Mouse (Mus musculus) CH12.LX (cell line): ENCODE measurements around the gene Rybp. TPM values are rescaled to one million over a fixed set of nuclear protein-coding genes. Genes with fewer than 3 reads are reported as not detected.

ENCODE experiments used
- DNase-seq: peaks from one replicate; pipeline ENCODE4 v3.0.0-alpha.2; 2013; ENCODE audit errors: extremely low read depth
- H3K27ac ChIP-seq: 2 replicates; pipeline ENCODE4 v1.5.1; 2012; ENCODE audit warnings: low read depth, mild to moderate bottlenecking, control low read depth, moderate library complexity; ENCODE audit not compliant: insufficient read depth
- H3K27me3 ChIP-seq: replicated peaks from 2 replicates; pipeline ENCODE3; 2012; ENCODE audit warnings: inconsistent platforms
- H3K36me3 ChIP-seq, 2 experiments: replicated peaks in 1 of 2; 2 replicates each; pipeline versions ENCODE3 to v1.6.1; 2012; ENCODE audit warnings: inconsistent platforms in 1 of 2, low read length in 1 of 2, mild to moderate bottlenecking in 1 of 2, mixed read lengths in 1 of 2, moderate library complexity in 1 of 2; ENCODE audit not compliant: control insufficient read depth in 1 of 2, insufficient read depth in 1 of 2
- H3K4me1 ChIP-seq, 2 experiments: 2 replicates each; pipeline ENCODE4 v1.6.1; 2012; ENCODE audit warnings: inconsistent platforms in 1 of 2, moderate library complexity in 1 of 2; ENCODE audit not compliant: insufficient read depth in 2 of 2, control insufficient read depth in 1 of 2
- H3K4me2 ChIP-seq: 2 replicates; pipeline ENCODE4 v1.6.1; 2012; ENCODE audit warnings: low read depth, mild to moderate bottlenecking, control low read depth; ENCODE audit not compliant: poor library complexity, insufficient read depth, severe bottlenecking
- H3K4me3 ChIP-seq, 3 experiments: fragments of 150-350 bp in 1 of 3; sonication (generic) in 1 of 3; replicated peaks in 1 of 3; 2 replicates each; pipeline versions ENCODE3 to v1.5.1; 2011 to 2012; ENCODE audit warnings: low read depth in 2 of 3, low read length in 2 of 3, mild to moderate bottlenecking in 2 of 3, moderate library complexity in 2 of 3, control low read depth in 1 of 3, improper control_type of control experiment in 1 of 3, inconsistent platforms in 1 of 3, mixed read lengths in 1 of 3; ENCODE audit not compliant: poor library complexity in 1 of 3
- H3K79me2 ChIP-seq: replicated peaks from 2 replicates; pipeline ENCODE4 v1.6.1; 2012; ENCODE audit warnings: mild to moderate bottlenecking, moderate library complexity; ENCODE audit not compliant: control insufficient read depth, poor library complexity, insufficient read depth, severe bottlenecking; ENCODE audit errors: extremely low read depth
- H3K9ac ChIP-seq: 2 replicates; pipeline ENCODE4 v1.6.1; 2012; ENCODE audit warnings: low read depth, mild to moderate bottlenecking, control low read depth, moderate library complexity; ENCODE audit not compliant: insufficient read depth
- H3K9me3 ChIP-seq: replicated peaks from 2 replicates; pipeline ENCODE3; 2012; ENCODE audit warnings: low read length, inconsistent platforms, mixed read lengths
- BHLHE40 ChIP-seq: IDR thresholded peaks from 2 replicates; pipeline ENCODE4 v1.6.1; 2011; ENCODE audit warnings: mild to moderate bottlenecking, low read depth, low read length, improper control_type of control experiment
- CHD2 ChIP-seq: IDR thresholded peaks from 2 replicates; pipeline ENCODE4 v1.6.1; 2011; ENCODE audit warnings: low read length, improper control_type of control experiment
- E2F4 ChIP-seq: IDR thresholded peaks from 2 replicates; pipeline ENCODE4 v1.6.1; 2011; ENCODE audit warnings: low read depth, low read length, improper control_type of control experiment; ENCODE audit not compliant: insufficient replicate concordance
- ETS1 ChIP-seq: conservative IDR thresholded peaks from 2 replicates; pipeline ENCODE4 v1.6.1; 2012; ENCODE audit warnings: low read depth, mild to moderate bottlenecking, inconsistent platforms, low read length, improper control_type of control experiment, moderate library complexity
- GABPA ChIP-seq: IDR thresholded peaks from 2 replicates; pipeline ENCODE4 v1.6.1; 2012; ENCODE audit warnings: low read depth, low read length, improper control_type of control experiment, inconsistent platforms; ENCODE audit not compliant: insufficient replicate concordance
- HCFC1 ChIP-seq: IDR thresholded peaks from 2 replicates; pipeline ENCODE4 v1.6.1; 2012; ENCODE audit warnings: low read depth, mild to moderate bottlenecking, inconsistent platforms, low read length, improper control_type of control experiment
- JUN ChIP-seq: IDR thresholded peaks from 2 replicates; pipeline ENCODE4 v1.6.1; 2011; ENCODE audit warnings: low read depth, mild to moderate bottlenecking, low read length, improper control_type of control experiment, moderate library complexity; ENCODE audit not compliant: insufficient read depth
- JUND ChIP-seq: conservative IDR thresholded peaks from 2 replicates; pipeline ENCODE4 v1.6.1; 2011; ENCODE audit warnings: low read depth, low read length, improper control_type of control experiment
- KAT2A ChIP-seq: IDR thresholded peaks from 2 replicates; pipeline ENCODE4 v1.6.1; 2012; ENCODE audit warnings: low read length, improper control_type of control experiment, inconsistent platforms; ENCODE audit not compliant: insufficient replicate concordance
- MAFK ChIP-seq: IDR thresholded peaks from 2 replicates; pipeline ENCODE4 v1.6.1; 2011; ENCODE audit warnings: low read length, improper control_type of control experiment; ENCODE audit not compliant: insufficient replicate concordance
- MEF2A ChIP-seq: IDR thresholded peaks from 2 replicates; pipeline ENCODE4 v1.6.1; 2014; ENCODE audit warnings: low read depth, mild to moderate bottlenecking, inconsistent platforms, low read length, improper control_type of control experiment, borderline replicate concordance
- MXI1 ChIP-seq: IDR thresholded peaks from 2 replicates; pipeline ENCODE4 v1.6.1; 2011; ENCODE audit warnings: mild to moderate bottlenecking, low read depth, low read length, improper control_type of control experiment
- MYC ChIP-seq: IDR thresholded peaks from 2 replicates; pipeline ENCODE4 v1.6.1; 2011; ENCODE audit warnings: low read depth, mild to moderate bottlenecking, improper control_type of control experiment, low read length
- NELFE ChIP-seq: IDR thresholded peaks from 2 replicates; pipeline ENCODE4 v1.6.1; 2011; ENCODE audit warnings: low read depth, low read length, improper control_type of control experiment
- NRF1 ChIP-seq: IDR thresholded peaks from 2 replicates; pipeline ENCODE4 v1.6.1; 2014; ENCODE audit warnings: low read depth, mild to moderate bottlenecking, inconsistent platforms, low read length, improper control_type of control experiment, moderate library complexity
- POLR2AphosphoS2 ChIP-seq: IDR thresholded peaks from 2 replicates; pipeline ENCODE4 v1.6.1; 2011; ENCODE audit warnings: low read depth, low read length, improper control_type of control experiment
- SIN3A ChIP-seq: IDR thresholded peaks from 2 replicates; pipeline ENCODE4 v1.6.1; 2012; ENCODE audit warnings: low read length, improper control_type of control experiment, inconsistent platforms
- SMC3 ChIP-seq: IDR thresholded peaks from 2 replicates; pipeline ENCODE4 v1.6.1; 2011; ENCODE audit warnings: low read depth, low read length, improper control_type of control experiment
- TBP ChIP-seq: conservative IDR thresholded peaks from 2 replicates; pipeline ENCODE4 v1.6.1; 2011; ENCODE audit warnings: low read depth, low read length, improper control_type of control experiment
- TCF12 ChIP-seq: IDR thresholded peaks from 2 replicates; pipeline ENCODE4 v1.6.1; 2014; ENCODE audit warnings: low read depth, mild to moderate bottlenecking, inconsistent platforms, low read length, improper control_type of control experiment
- USF2 ChIP-seq: conservative IDR thresholded peaks from 2 replicates; pipeline ENCODE4 v1.6.1; 2011; ENCODE audit warnings: low read depth, low read length, improper control_type of control experiment
- ZMIZ1 ChIP-seq: IDR thresholded peaks from 2 replicates; pipeline ENCODE4 v1.6.1; 2012; ENCODE audit warnings: low read depth, mild to moderate bottlenecking, inconsistent platforms, low read length, improper control_type of control experiment
- ZNF384 ChIP-seq: IDR thresholded peaks from 2 replicates; pipeline ENCODE4 v1.6.1; 2012; ENCODE audit warnings: low read depth, low read length, improper control_type of control experiment, inconsistent platforms
- dilution Hi-C: fragments of 300-500 bp; cut with MboI; formaldehyde crosslinking; loops from 2 replicates; pipeline ENCODE4 v1.14.3; 2020; ENCODE audit warnings: low sequenced_read_pairs; ENCODE audit not compliant: extremely low pct_unique_long_range_greater_than_20kb, extremely low pct_ligation_motif_present
- in situ Hi-C: fragments of 300-500 bp; cut with MboI; formaldehyde crosslinking; loops from 3 replicates; pipeline ENCODE4 v1.14.3; 2019; ENCODE audit warnings: low sequenced_read_pairs, low pct_ligation_motif_present, low pct_unique_long_range_greater_than_20kb, mixed read lengths
- polyA plus RNA-seq: library from polyadenylated mRNA; unstranded; fragments of >175 nt; gene quantifications from 2 replicates; pipeline ENCODE4 v1.2.1, GENCODE M21; 2012; ENCODE audit warnings: low read depth; ENCODE audit not compliant: insufficient read length
- total RNA-seq, 2 experiments: library from RNA; depleted of rRNA; stranded (reverse); fragments of 300-350 nt in 1 of 2; fragments of >200 nt in 1 of 2; gene quantifications; 2 replicates each; pipeline ENCODE4 v1.2.3; 2012 to 2014

Gene Rybp
- total and polyA plus RNA-seq, 3 experiments, result 9.1 to 27.4 (median 23.6) TPM

DNA sequence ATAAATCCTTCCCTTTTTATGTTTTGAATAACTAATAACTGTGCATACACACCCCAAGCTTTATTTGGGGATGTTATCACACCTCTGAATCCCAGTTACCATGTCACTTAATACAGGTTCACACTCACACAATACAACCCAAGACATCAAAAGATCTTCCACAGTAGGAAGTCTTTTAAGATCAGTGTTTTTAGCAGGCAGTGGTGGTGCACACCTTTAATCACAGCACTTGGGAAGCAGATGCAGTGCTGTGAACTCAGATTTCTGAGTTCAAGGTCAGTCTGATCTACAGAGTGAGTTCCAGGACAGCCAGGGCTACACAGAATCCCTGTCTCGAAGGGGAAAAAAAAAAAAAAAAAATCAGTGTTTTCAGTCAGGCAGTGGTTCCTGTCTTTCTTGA lies 13.7 kb downstream of the Rybp start:
- no peak overlapping the region for H3K4me3 ChIP-seq
- H3K79me2 ChIP-seq, result peaks cover 29% of the 10 kb centered on the region
- TF ChIP-seq NELFE (no peak), NRF1 (no peak), ETS1 (no peak), USF2 (no peak), MYC (no peak), SIN3A (no peak), BHLHE40 (no peak), ZMIZ1 (no peak), MXI1 (no peak), TCF12 (no peak), JUN (no peak), SMC3 (no peak), MAFK (no peak), E2F4 (no peak), TBP (no peak), KAT2A (no peak), JUND (no peak), GABPA (no peak), CHD2 (no peak), MEF2A (no peak)
- H3K4me1 ChIP-seq, result peaks cover 0 to 59% of the 10 kb centered on the region in 2 experiments; a peak in 2 of 4 replicates
- no peak overlapping the region for H3K9ac ChIP-seq
- no peak for DNase-seq
- H3K9me3 ChIP-seq, result no peaks in the 10 kb centered on the region
- peaks cover 0 to 17% of the 10 kb centered on the region in 2 experiments for H3K36me3 ChIP-seq
- dilution Hi-C loops (no loop called here), in situ Hi-C loops (no loop called here)
- H3K27me3 ChIP-seq, result no peaks in the 10 kb centered on the region
- H3K4me2 ChIP-seq, result no peak overlapping the region
- no peak overlapping the region for H3K27ac ChIP-seq

DNA sequence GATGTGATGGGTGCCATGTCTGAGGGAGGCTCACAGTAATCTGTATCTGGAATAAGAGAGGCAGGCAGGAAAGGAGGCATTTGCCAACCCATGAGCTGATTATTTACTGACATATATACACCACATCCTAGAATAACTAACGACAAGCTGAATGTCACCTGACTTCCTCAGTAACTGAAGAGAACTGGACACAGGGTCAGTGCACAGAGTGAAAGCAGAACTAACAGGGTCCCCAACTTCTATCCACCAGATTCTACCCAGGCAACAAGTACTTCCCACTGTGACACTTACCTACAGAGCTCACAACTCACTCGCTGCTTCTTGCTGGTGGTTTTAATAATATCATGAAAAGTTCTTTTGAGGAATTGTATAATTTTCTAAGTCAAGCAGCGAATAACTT lies 15.3 kb downstream of the Rybp start:
- no peaks in the 10 kb centered on the region for H3K27me3 ChIP-seq
- DNase-seq, result no peak
- H3K9ac ChIP-seq, result no peak overlapping the region
- dilution Hi-C loops (no loop called here), in situ Hi-C loops (no loop called here)
- H3K9me3 ChIP-seq, result no peaks in the 10 kb centered on the region
- H3K36me3 ChIP-seq, result peaks cover 0 to 13% of the 10 kb centered on the region in 2 experiments
- no peak overlapping the region for H3K4me3 ChIP-seq
- TF ChIP-seq USF2 (no peak), MAFK (no peak), ZNF384 (no peak), POLR2AphosphoS2 (no peak), HCFC1 (no peak)
- TF ChIP-seq, all 38 proteins: peak for 0
- Histone ChIP-seq H3K4me1 (peaks cover 0 to 45% of the 10 kb centered on the region in 2 experiments; a peak in 2 of 4 replicates), H3K79me2 (peaks cover 17% of the 10 kb centered on the region), H3K4me2 (no peak overlapping the region), H3K27ac (no peak overlapping the region)
